Mouse (Mus musculus): ENCODE results near the gene Ptrhd1.

GRCm38 (mm10) chr12:4212908-4213307, 20.9 kb upstream of the Ptrhd1 start:
- TF ChIP-seq RAD21 (IDR thresholded peaks at IDR 0.05; ENCODE audit: low read depth, low read length) (no peak), ZNF384 (IDR thresholded peaks at IDR 0.05; ENCODE audit: low read depth, low read length) (no peak), USF1 (IDR thresholded peaks at IDR 0.05; ENCODE audit: low read depth, low read length) (no peak), ZKSCAN1 (IDR thresholded peaks at IDR 0.05; ENCODE audit: borderline replicate concordance, low read depth, low read length) (no peak), POLR2A (IDR thresholded peaks at IDR 0.05; ENCODE audit: low read depth, low read length) (no peak), CTCF (conservative IDR thresholded peaks at IDR 0.05 in 1 of 2, IDR thresholded peaks at IDR 0.05 in 1 of 2; ENCODE audit: low read depth in 2 of 2, low read length in 2 of 2) (no peak), MAFK (IDR thresholded peaks at IDR 0.05; ENCODE audit: insufficient replicate concordance, low read length) (no peak)
